Mouse (Mus musculus) cerebellum, postnatal 36 days (tissue): ENCODE results near the gene Clnk.

Source experiments
- DNase-seq, 2 experiments: peaks; one replicate each; pipeline ENCODE4 v3.0.0; 2021 to 2022; ENCODE audit warnings: mixed read lengths in 2 of 2

Clnk gene

GRCm38 (mm10) chr5:38850171-38850570 is 26.4 kb downstream of the Clnk start:
- DNase-seq = no peak

GRCm38 (mm10) chr5:38845529-38845928 is 31.1 kb downstream of the Clnk start:
- no peak for DNase-seq

- no peak for DNase-seq
Measured at GRCm38 (mm10) chr5:38844312-38844711, 32.3 kb downstream of the Clnk start.

GRCm38 (mm10) chr5:38839981-38840380 is 36.6 kb downstream of the Clnk start:
- DNase-seq = no peak

GRCm38 (mm10) chr5:38827310-38827709 is 49.3 kb downstream of the Clnk start:
- no peak for DNase-seq

- no peak for DNase-seq
Measured at GRCm38 (mm10) chr5:38826586-38826985, 50.0 kb downstream of the Clnk start.

GRCm38 (mm10) chr5:38824132-38824965 is 52.3 kb downstream of the Clnk start:
- DNase-seq = no peak

- no peak for DNase-seq
Measured at GRCm38 (mm10) chr5:38813391-38814109, 63.1 kb downstream of the Clnk start.

- no peak for DNase-seq
Measured at GRCm38 (mm10) chr5:38812916-38813315, 63.7 kb downstream of the Clnk start.

- DNase-seq = no peak
Measured at GRCm38 (mm10) chr5:38812386-38812785, 64.2 kb downstream of the Clnk start.

- no peak for DNase-seq
Measured at GRCm38 (mm10) chr5:38798910-38799309, 77.7 kb downstream of the Clnk start.

GRCm38 (mm10) chr5:38795139-38795538 is 81.5 kb downstream of the Clnk start:
- no peak for DNase-seq

GRCm38 (mm10) chr5:38791116-38791515 is 85.5 kb downstream of the Clnk start:
- DNase-seq = peak; percentile 43 to 57

GRCm38 (mm10) chr5:38788820-38789219 is 87.8 kb downstream of the Clnk start:
- DNase-seq = no peak

- DNase-seq = no peak
Measured at GRCm38 (mm10) chr5:38787851-38788520, 88.6 kb downstream of the Clnk start.

- no peak for DNase-seq
Measured at GRCm38 (mm10) chr5:38786126-38786525, 90.5 kb downstream of the Clnk start.

GRCm38 (mm10) chr5:38785686-38786085 is 90.9 kb downstream of the Clnk start:
- no peak for DNase-seq

- peak; percentile 87 to 93 for DNase-seq
Measured at GRCm38 (mm10) chr5:38781813-38782212, 94.8 kb downstream of the Clnk start.

- no peak for DNase-seq
Measured at GRCm38 (mm10) chr5:38780631-38781030, 96.0 kb downstream of the Clnk start.

- DNase-seq = no peak
Measured at GRCm38 (mm10) chr5:38780045-38780444, 96.6 kb downstream of the Clnk start.

- no peak for DNase-seq
Measured at GRCm38 (mm10) chr5:38775500-38775899, 101.1 kb downstream of the Clnk start.

GRCm38 (mm10) chr5:38754950-38755349 is 121.7 kb downstream of the Clnk start:
- peak; percentile 47 to 53 for DNase-seq

GRCm38 (mm10) chr5:38752749-38753148 is 123.9 kb downstream of the Clnk start:
- DNase-seq = no peak
